Mouse (Mus musculus): ENCODE results near the gene Lsm4. TPM values are rescaled to one million over a fixed set of nuclear protein-coding genes. Genes with fewer than 3 reads are reported as not detected.

The Lsm4 gene
- polyA plus RNA-seq, 1 experiment from 2014 or later = 326 TPM

GRCm38 (mm10) chr8:70699834-70700554, 26.9 kb downstream of the Lsm4 start:
- Histone ChIP-seq H3K27ac (ENCODE audit: low read depth, low read length) (peak overlapping the region; percentile 96), H3K36me3 (ENCODE audit: control insufficient read depth, insufficient read depth, low read length) (no peaks in the 10 kb centered on the region), H3K27me3 (ENCODE audit: control insufficient read depth, insufficient read depth, low read length) (no peaks in the 10 kb centered on the region), H3K9ac (ENCODE audit: low read length) (peak overlapping the region; percentile 99), H3K4me2 (peak overlapping the region; percentile 65), H3K4me1 (ENCODE audit: control insufficient read depth, insufficient read depth, low read length) (peaks cover 36% of the 10 kb centered on the region), H3K4me3 (ENCODE audit: low read depth, low read length) (peak overlapping the region; percentile 96), H3K9me3 (ENCODE audit: control insufficient read depth, low read length) (no peaks in the 10 kb centered on the region)
- ATAC-seq (ENCODE audit: low FRiP score) = peak; percentile 4
- WGBS = under 1% methylated on average over 55 of the region's 59 CpGs
- peak; percentile 98 for DNase-seq (ENCODE audit: low spot score, missing footprints)

- peak; percentile 99 for DNase-seq (ENCODE audit: low spot score, missing footprints)
- Histone ChIP-seq H3K4me1 (ENCODE audit: control insufficient read depth, insufficient read depth, low read length) (peaks cover 36% of the 10 kb centered on the region), H3K9ac (ENCODE audit: low read length) (peak overlapping the region; percentile 99), H3K27me3 (ENCODE audit: control insufficient read depth, insufficient read depth, low read length) (no peaks in the 10 kb centered on the region), H3K27ac (ENCODE audit: low read depth, low read length) (peak overlapping the region; percentile 96), H3K9me3 (ENCODE audit: control insufficient read depth, low read length) (no peaks in the 10 kb centered on the region), H3K36me3 (ENCODE audit: control insufficient read depth, insufficient read depth, low read length) (no peaks in the 10 kb centered on the region), H3K4me3 (ENCODE audit: low read depth, low read length) (peak overlapping the region; percentile 96), H3K4me2 (peak overlapping the region; percentile 65)
- 2% methylated on average over 20 of the region's 20 CpGs for WGBS
- peak; percentile 13; the same call in 1 of the 2 replicates for ATAC-seq (ENCODE audit: low FRiP score)
Measured at GRCm38 (mm10) chr8:70700555-70700922, 27.5 kb downstream of the Lsm4 start.

GRCm38 (mm10) chr8:70701048-70701981, 28.3 kb downstream of the Lsm4 start:
- DNase-seq (ENCODE audit: low spot score, missing footprints) = peak; percentile 87
- Histone ChIP-seq H3K4me3 (ENCODE audit: low read depth, low read length) (peak overlapping the region; percentile 96), H3K27me3 (ENCODE audit: control insufficient read depth, insufficient read depth, low read length) (no peaks in the 10 kb centered on the region), H3K36me3 (ENCODE audit: control insufficient read depth, insufficient read depth, low read length) (no peaks in the 10 kb centered on the region), H3K9me3 (ENCODE audit: control insufficient read depth, low read length) (no peaks in the 10 kb centered on the region), H3K4me1 (ENCODE audit: control insufficient read depth, insufficient read depth, low read length) (peaks cover 30% of the 10 kb centered on the region), H3K27ac (ENCODE audit: low read depth, low read length) (peak overlapping the region; percentile 49), H3K9ac (ENCODE audit: low read length) (peak overlapping the region; percentile 99), H3K4me2 (peak overlapping the region; percentile 65)
- WGBS = 58% methylated on average over 10 of the region's 10 CpGs
- no peak for ATAC-seq (ENCODE audit: low FRiP score)

GRCm38 (mm10) chr8:70701982-70702841, 29.2 kb downstream of the Lsm4 start:
- Histone ChIP-seq H3K4me2 (peak overlapping the region; percentile 65; the same call in 1 of the 2 replicates), H3K27me3 (ENCODE audit: control insufficient read depth, insufficient read depth, low read length) (no peaks in the 10 kb centered on the region), H3K36me3 (ENCODE audit: control insufficient read depth, insufficient read depth, low read length) (no peaks in the 10 kb centered on the region), H3K27ac (ENCODE audit: low read depth, low read length) (no peak overlapping the region), H3K4me1 (ENCODE audit: control insufficient read depth, insufficient read depth, low read length) (peaks cover 21% of the 10 kb centered on the region), H3K9ac (ENCODE audit: low read length) (no peak overlapping the region), H3K4me3 (ENCODE audit: low read depth, low read length) (no peak overlapping the region), H3K9me3 (ENCODE audit: control insufficient read depth, low read length) (no peaks in the 10 kb centered on the region)
- DNase-seq (ENCODE audit: low spot score, missing footprints) = no peak
- WGBS = 93% methylated on average over 2 of the region's 2 CpGs
- no peak for ATAC-seq (ENCODE audit: low FRiP score)

GRCm38 (mm10) chr8:70702842-70703182, 29.8 kb downstream of the Lsm4 start:
- peaks cover 15% of the 10 kb centered on the region for H3K4me1 ChIP-seq (ENCODE audit: control insufficient read depth, insufficient read depth, low read length)
- 85% methylated on average over 3 of the region's 3 CpGs for WGBS
- ATAC-seq (ENCODE audit: low FRiP score) = no peak
- no peak overlapping the region for H3K4me2 ChIP-seq
- no peak overlapping the region for H3K9ac ChIP-seq (ENCODE audit: low read length)
- no peak overlapping the region for H3K27ac ChIP-seq (ENCODE audit: low read depth, low read length)
- H3K9me3 ChIP-seq (ENCODE audit: control insufficient read depth, low read length) = no peaks in the 10 kb centered on the region
- no peak overlapping the region for H3K4me3 ChIP-seq (ENCODE audit: low read depth, low read length)
- H3K36me3 ChIP-seq (ENCODE audit: control insufficient read depth, insufficient read depth, low read length) = no peaks in the 10 kb centered on the region
- no peaks in the 10 kb centered on the region for H3K27me3 ChIP-seq (ENCODE audit: control insufficient read depth, insufficient read depth, low read length)
- DNase-seq (ENCODE audit: low spot score, missing footprints) = no peak

GRCm38 (mm10) chr8:70703287-70703686, 30.2 kb downstream of the Lsm4 start, which contains the start of gene Iqcn:
Iqcn (plus strand) TSS chr8:70703457.
- Histone ChIP-seq H3K4me2 (no peak within 1 kb of the TSS; the same call in 1 of the 2 replicates), H3K27me3 (ENCODE audit: control insufficient read depth, insufficient read depth, low read length) (no peaks in the 10 kb centered on the region), H3K4me1 (ENCODE audit: control insufficient read depth, insufficient read depth, low read length) (peaks cover 12% of the 10 kb centered on the region), H3K27ac (ENCODE audit: low read depth, low read length) (no peak within 1 kb of the TSS), H3K9ac (ENCODE audit: low read length) (no peak within 1 kb of the TSS), H3K9me3 (ENCODE audit: control insufficient read depth, low read length) (no peaks in the 10 kb centered on the region), H3K36me3 (ENCODE audit: control insufficient read depth, insufficient read depth, low read length) (no peaks in the 10 kb centered on the region), H3K4me3 (ENCODE audit: low read depth, low read length) (no peak within 1 kb of the TSS)
- 90% methylated on average over 3 of the region's 3 CpGs for WGBS
- ATAC-seq (ENCODE audit: low FRiP score) = no peak
- DNase-seq (ENCODE audit: low spot score, missing footprints) = no peak

- Histone ChIP-seq H3K4me2 (no peak overlapping the region), H3K4me3 (ENCODE audit: low read depth, low read length) (no peak overlapping the region), H3K4me1 (ENCODE audit: control insufficient read depth, insufficient read depth, low read length) (no peaks in the 10 kb centered on the region), H3K27ac (ENCODE audit: low read depth, low read length) (no peak overlapping the region), H3K9ac (ENCODE audit: low read length) (no peak overlapping the region), H3K36me3 (ENCODE audit: control insufficient read depth, insufficient read depth, low read length) (no peaks in the 10 kb centered on the region), H3K27me3 (ENCODE audit: control insufficient read depth, insufficient read depth, low read length) (no peaks in the 10 kb centered on the region), H3K9me3 (ENCODE audit: control insufficient read depth, low read length) (no peaks in the 10 kb centered on the region)
- ATAC-seq (ENCODE audit: low FRiP score) = no peak
- WGBS = 92% methylated on average over 14 of the region's 14 CpGs
- DNase-seq (ENCODE audit: low spot score, missing footprints) = no peak
Measured at GRCm38 (mm10) chr8:70708281-70708680, 35.2 kb downstream of the Lsm4 start.

GRCm38 (mm10) chr8:70709794-70710193, 36.7 kb downstream of the Lsm4 start:
- Histone ChIP-seq H3K27ac (ENCODE audit: low read depth, low read length) (no peak overlapping the region), H3K27me3 (ENCODE audit: control insufficient read depth, insufficient read depth, low read length) (no peaks in the 10 kb centered on the region), H3K9me3 (ENCODE audit: control insufficient read depth, low read length) (no peaks in the 10 kb centered on the region), H3K4me1 (ENCODE audit: control insufficient read depth, insufficient read depth, low read length) (no peaks in the 10 kb centered on the region), H3K4me3 (ENCODE audit: low read depth, low read length) (no peak overlapping the region), H3K4me2 (no peak overlapping the region), H3K36me3 (ENCODE audit: control insufficient read depth, insufficient read depth, low read length) (no peaks in the 10 kb centered on the region), H3K9ac (ENCODE audit: low read length) (no peak overlapping the region)
- no peak for ATAC-seq (ENCODE audit: low FRiP score)
- WGBS = 89% methylated on average over 9 of the region's 9 CpGs
- no peak for DNase-seq (ENCODE audit: low spot score, missing footprints)

Data from midbrain, embryonic 11.5 days (tissue).